11 mouse cellular contexts compared by ENCODE assay signal in the genomic region with DNA sequence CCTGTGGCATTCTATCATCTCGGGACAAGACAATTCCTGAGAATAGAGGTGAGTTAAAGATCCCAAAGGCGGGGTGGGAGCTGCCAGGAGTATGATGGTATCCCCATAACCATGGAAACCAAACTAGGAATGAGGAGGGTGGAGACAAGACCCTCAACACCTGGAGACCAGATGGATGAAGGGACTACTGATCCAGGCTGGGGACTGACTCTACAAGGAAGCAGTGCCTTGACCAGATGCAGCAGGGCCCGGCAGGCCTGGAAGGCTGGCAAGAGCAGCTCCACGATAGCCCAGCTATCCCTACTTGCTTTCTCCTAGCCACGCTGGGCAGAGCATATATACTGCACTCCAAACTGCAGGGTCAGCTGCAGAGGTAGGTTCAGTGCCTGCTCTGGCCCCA. TPM values are rescaled to one million over a fixed set of nuclear protein-coding genes. Genes with fewer than 3 reads are reported as not detected.
A peak's percentile ranks its signal among the peaks of the same experiment; 100 is the strongest.
DNase-seq lines count a peak whose midpoint lies in the region; ATAC-seq and TF ChIP-seq lines count a peak whose summit lies in the region.
"Had no signal": no experiment of that assay in that cellular context is flagged by ENCODE, and none has a peak within 500 bp of the region (broad histone marks: within the 10 kb centered on the region; RNA-seq: fewer than 3 reads in every experiment).

No protein-coding gene starts in this region.

- whole genome bisulfite sequencing in forebrain, embryonic 10.5 days = 84% methylated on average over 5 of the region's 5 CpGs
- WGBS in forebrain, embryonic 15.5 days = 90% methylated on average over 5 of the region's 5 CpGs
- 83% methylated on average over 5 of the region's 5 CpGs for WGBS in hindbrain, postnatal 0 days
- 66% methylated on average over 5 of the region's 5 CpGs for WGBS in hindbrain, embryonic 12.5 days
- 68% methylated on average over 5 of the region's 5 CpGs for WGBS in embryonic facial prominence, embryonic 10.5 days
- 41% methylated on average over 5 of the region's 5 CpGs for WGBS in limb, embryonic 11.5 days

- no peaks in the 10 kb centered on the region for H3K27me3 ChIP-seq in forebrain, embryonic 10.5 days (ENCODE audit: poor library complexity, severe bottlenecking)
- H3K27me3 ChIP-seq in forebrain, embryonic 15.5 days = no peaks in the 10 kb centered on the region
- H3K27me3 ChIP-seq in hindbrain, postnatal 0 days (ENCODE audit: insufficient read depth, low read length) = no peaks in the 10 kb centered on the region
- H3K27me3 ChIP-seq in hindbrain, embryonic 12.5 days = no peaks in the 10 kb centered on the region
- no peaks in the 10 kb centered on the region for H3K27me3 ChIP-seq in embryonic facial prominence, embryonic 10.5 days (replicated peaks; ENCODE audit: low read depth, poor library complexity, severe bottlenecking)
- H3K27me3 ChIP-seq in limb, embryonic 11.5 days (ENCODE audit: control insufficient read depth, insufficient read depth, low read length) = no peaks in the 10 kb centered on the region

- no peak overlapping the region for H3K9ac ChIP-seq in forebrain, embryonic 15.5 days (replicated peaks)
- H3K9ac ChIP-seq in hindbrain, postnatal 0 days (replicated peaks; ENCODE audit: low read length) = no peak overlapping the region
- no peak overlapping the region for H3K9ac ChIP-seq in hindbrain, embryonic 12.5 days
- H3K9ac ChIP-seq in limb, embryonic 11.5 days (ENCODE audit: low read length) = peak overlapping the region; percentile 13; the same call in 1 of the 2 replicates
- H3K9ac ChIP-seq: liver, postnatal 0 days had no signal

- H3K9me3 ChIP-seq in forebrain, embryonic 10.5 days = no peaks in the 10 kb centered on the region
- no peaks in the 10 kb centered on the region for H3K9me3 ChIP-seq in forebrain, embryonic 15.5 days
- no peaks in the 10 kb centered on the region for H3K9me3 ChIP-seq in hindbrain, postnatal 0 days (ENCODE audit: low read length)
- no peaks in the 10 kb centered on the region for H3K9me3 ChIP-seq in hindbrain, embryonic 12.5 days (replicated peaks)
- no peaks in the 10 kb centered on the region for H3K9me3 ChIP-seq in embryonic facial prominence, embryonic 10.5 days
- H3K9me3 ChIP-seq in limb, embryonic 11.5 days (ENCODE audit: control insufficient read depth, low read length) = no peaks in the 10 kb centered on the region

- H3K4me2 ChIP-seq in forebrain, embryonic 15.5 days (replicated peaks) = no peak overlapping the region
- H3K4me2 ChIP-seq in hindbrain, postnatal 0 days (ENCODE audit: low read depth, low read length) = 0 out of 2 replicates have a peak overlapping the region, but pooled peaks have one; percentile 21
- H3K4me2 ChIP-seq in hindbrain, embryonic 12.5 days (replicated peaks) = no peak overlapping the region
- H3K4me2 ChIP-seq in limb, embryonic 11.5 days (ENCODE audit: low read depth, severe bottlenecking) = no peak overlapping the region
- H3K4me2 ChIP-seq: midbrain, embryonic 11.5 days had no signal

- no peak for TF ChIP-seq CTCF in hindbrain, postnatal 0 days (IDR thresholded peaks at IDR 0.05; ENCODE audit: low read depth)

- no peak overlapping the region for H3K4me3 ChIP-seq in forebrain, embryonic 10.5 days
- H3K4me3 ChIP-seq in forebrain, embryonic 15.5 days = no peak overlapping the region
- no peak overlapping the region for H3K4me3 ChIP-seq in hindbrain, postnatal 0 days (ENCODE audit: low read length)
- H3K4me3 ChIP-seq in hindbrain, embryonic 12.5 days = no peak overlapping the region
- H3K4me3 ChIP-seq in embryonic facial prominence, embryonic 10.5 days = no peak overlapping the region
- H3K4me3 ChIP-seq in limb, embryonic 11.5 days (ENCODE audit: low read depth, low read length) = no peak overlapping the region

- no peak for ATAC-seq in forebrain, embryonic 15.5 days (replicated peaks)
- ATAC-seq in hindbrain, postnatal 0 days = no peak
- no peak for ATAC-seq in hindbrain, embryonic 12.5 days (ENCODE audit: low FRiP score)
- peak; percentile 53 for ATAC-seq in limb, embryonic 11.5 days (ENCODE audit: insufficient number of reproducible peaks, low FRiP score, low TSS enrichment, low read depth)
- ATAC-seq in inflammation-experienced regulatory T-cells, adult 6 months = no peak
- ATAC-seq: liver, postnatal 0 days had no signal

- H3K4me1 ChIP-seq in forebrain, embryonic 10.5 days = peaks cover 34% of the 10 kb centered on the region
- peaks cover 15% of the 10 kb centered on the region for H3K4me1 ChIP-seq in forebrain, embryonic 15.5 days
- 0 out of 2 replicates have a peak, but pooled peaks cover 12% of the 10 kb centered on the region for H3K4me1 ChIP-seq in hindbrain, postnatal 0 days (ENCODE audit: insufficient read depth, low read length)
- H3K4me1 ChIP-seq in hindbrain, embryonic 12.5 days = peaks cover 22% of the 10 kb centered on the region
- H3K4me1 ChIP-seq in embryonic facial prominence, embryonic 10.5 days = peaks cover 43% of the 10 kb centered on the region
- H3K4me1 ChIP-seq in limb, embryonic 11.5 days (ENCODE audit: control insufficient read depth, insufficient read depth, low read length) = peaks cover 12% of the 10 kb centered on the region

- no peak for DNase-seq in forebrain, embryonic 10.5 days (ENCODE audit: extremely low spot score, low spot score)
- no peak for DNase-seq in hindbrain, postnatal 0 days (ENCODE audit: low spot score)
- DNase-seq in embryonic facial prominence, embryonic 10.5 days (ENCODE audit: low spot score) = no peak
- DNase-seq in limb, embryonic 11.5 days (ENCODE audit: low spot score) = peak; percentile 58
- no peak for DNase-seq in cerebellum, adult 9-11 months
- DNase-seq: cerebellum, adult 9-10 months; liver, postnatal 0 days had no signal

- 0 out of 2 replicates have a peak overlapping the region, but pooled peaks have one; percentile 56 for H3K27ac ChIP-seq in forebrain, embryonic 10.5 days
- H3K27ac ChIP-seq in forebrain, embryonic 15.5 days (replicated peaks) = no peak overlapping the region
- H3K27ac ChIP-seq in hindbrain, postnatal 0 days = peak overlapping the region; percentile 59; the same call in 1 of the 2 replicates
- no peak overlapping the region for H3K27ac ChIP-seq in hindbrain, embryonic 12.5 days
- H3K27ac ChIP-seq in embryonic facial prominence, embryonic 10.5 days (replicated peaks) = peak overlapping the region; percentile 63
- H3K27ac ChIP-seq in limb, embryonic 11.5 days (replicated peaks; ENCODE audit: low read depth, low read length) = peak overlapping the region; percentile 61; the same call in 1 of the 2 replicates

- no peaks in the 10 kb centered on the region for H3K36me3 ChIP-seq in forebrain, embryonic 10.5 days (replicated peaks)
- H3K36me3 ChIP-seq in forebrain, embryonic 15.5 days = no peaks in the 10 kb centered on the region
- no peaks in the 10 kb centered on the region for H3K36me3 ChIP-seq in hindbrain, postnatal 0 days (ENCODE audit: insufficient read depth, low read length)
- H3K36me3 ChIP-seq in hindbrain, embryonic 12.5 days = no peaks in the 10 kb centered on the region
- H3K36me3 ChIP-seq in embryonic facial prominence, embryonic 10.5 days (replicated peaks) = no peaks in the 10 kb centered on the region
- no peaks in the 10 kb centered on the region for H3K36me3 ChIP-seq in limb, embryonic 11.5 days (ENCODE audit: control insufficient read depth, insufficient read depth, low read length)

RNA-seq across cellular contexts. Expression of a gene that starts 0.5 kb away (rescaled TPM):
- 25.4 and 26.7 TPM in 2 replicates for polyA plus RNA-seq in forebrain, embryonic 10.5 days (2016; fragmentation: Nextera tagmentation; extraction: Ambion mirVana)
- polyA plus RNA-seq in forebrain, embryonic 15.5 days (2015; fragmentation: Nextera tagmentation; extraction: Ambion mirVana) = 22.6 and 26.1 TPM in 2 replicates
- total RNA-seq in hindbrain, postnatal 0 days (2014; rRNA removed) = 75.2 and 75.9 TPM in 2 replicates
- polyA plus RNA-seq in hindbrain, postnatal 0 days (2015; fragmentation: Nextera tagmentation; extraction: Ambion mirVana) = 9.2 and 10.0 TPM in 2 replicates
- 38.0 and 41.0 TPM in 2 replicates for polyA plus RNA-seq in hindbrain, embryonic 12.5 days (2016; fragmentation: Nextera tagmentation; extraction: Ambion mirVana)
- 17.1 and 20.3 TPM in 2 replicates for polyA plus RNA-seq in embryonic facial prominence, embryonic 10.5 days (2016; fragmentation: Nextera tagmentation; extraction: Ambion mirVana)
- polyA plus RNA-seq in limb, embryonic 11.5 days (2014; fragmentation: Nextera tagmentation; extraction: Ambion mirVana) = 14.5 and 15.0 TPM in 2 replicates
- 10 to 100 TPM; 24.9 to 41.2 (median 27.0) TPM for polyA plus RNA-seq in inflammation-experienced regulatory T-cells, adult 6 months (2017; shearing (Covaris generic))

Comparison
In these comparisons a context has a peak if more than half of its experiments do, and no peak if none do; other contexts are left out.
1. H3K27ac ChIP-seq: peak in forebrain, embryonic 10.5 days (single experiment), hindbrain, postnatal 0 days (single experiment), embryonic facial prominence, embryonic 10.5 days (single experiment) and limb, embryonic 11.5 days (single experiment); none in forebrain, embryonic 15.5 days (single experiment) and hindbrain, embryonic 12.5 days (single experiment).